Mouse (Mus musculus): ENCODE results near the gene Gnai3. TPM values are rescaled to one million over a fixed set of nuclear protein-coding genes. Genes with fewer than 3 reads are reported as not detected.

Gene Gnai3
- polyA plus RNA-seq, 1 experiment from 2014 or later: 192 TPM

DNA sequence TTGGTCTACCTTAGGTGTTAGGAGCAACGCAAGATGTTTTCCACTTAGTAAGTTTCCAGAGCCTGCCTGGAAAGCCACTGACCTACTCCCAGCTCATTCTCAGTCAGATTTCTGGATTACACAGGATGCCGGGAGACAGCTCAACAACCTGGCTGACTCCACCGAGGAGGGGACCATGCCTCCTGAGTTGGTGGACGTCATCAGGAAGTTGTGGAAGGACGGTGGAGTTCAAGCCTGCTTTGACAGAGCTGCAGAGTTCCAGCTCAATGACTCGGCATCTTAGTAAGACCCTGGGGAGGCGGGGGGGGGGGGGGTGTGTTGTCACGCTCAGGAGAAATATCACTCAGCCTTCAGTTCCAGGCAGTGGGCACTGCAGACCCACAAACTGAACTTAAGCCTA is 49.7 kb downstream of the Gnai3 start:
- Histone ChIP-seq H3K9me3 (ENCODE audit: control insufficient read depth, low read length) (no peaks in the 10 kb centered on the region), H3K27me3 (ENCODE audit: control insufficient read depth, insufficient read depth, low read length) (no peaks in the 10 kb centered on the region), H3K4me3 (ENCODE audit: low read depth, low read length) (no peak overlapping the region), H3K9ac (ENCODE audit: low read length) (no peak overlapping the region), H3K27ac (replicated peaks; ENCODE audit: low read depth, low read length) (no peak overlapping the region), H3K4me1 (ENCODE audit: control insufficient read depth, insufficient read depth, low read length) (no peaks in the 10 kb centered on the region), H3K36me3 (ENCODE audit: control insufficient read depth, insufficient read depth, low read length) (no peaks in the 10 kb centered on the region), H3K4me2 (ENCODE audit: low read depth, severe bottlenecking) (no peak overlapping the region)
- 79% methylated on average over 8 of the region's 8 CpGs for WGBS
- DNase-seq (ENCODE audit: low spot score) (no peak), ATAC-seq (ENCODE audit: insufficient number of reproducible peaks, low FRiP score, low TSS enrichment, low read depth) (no peak)

DNA sequence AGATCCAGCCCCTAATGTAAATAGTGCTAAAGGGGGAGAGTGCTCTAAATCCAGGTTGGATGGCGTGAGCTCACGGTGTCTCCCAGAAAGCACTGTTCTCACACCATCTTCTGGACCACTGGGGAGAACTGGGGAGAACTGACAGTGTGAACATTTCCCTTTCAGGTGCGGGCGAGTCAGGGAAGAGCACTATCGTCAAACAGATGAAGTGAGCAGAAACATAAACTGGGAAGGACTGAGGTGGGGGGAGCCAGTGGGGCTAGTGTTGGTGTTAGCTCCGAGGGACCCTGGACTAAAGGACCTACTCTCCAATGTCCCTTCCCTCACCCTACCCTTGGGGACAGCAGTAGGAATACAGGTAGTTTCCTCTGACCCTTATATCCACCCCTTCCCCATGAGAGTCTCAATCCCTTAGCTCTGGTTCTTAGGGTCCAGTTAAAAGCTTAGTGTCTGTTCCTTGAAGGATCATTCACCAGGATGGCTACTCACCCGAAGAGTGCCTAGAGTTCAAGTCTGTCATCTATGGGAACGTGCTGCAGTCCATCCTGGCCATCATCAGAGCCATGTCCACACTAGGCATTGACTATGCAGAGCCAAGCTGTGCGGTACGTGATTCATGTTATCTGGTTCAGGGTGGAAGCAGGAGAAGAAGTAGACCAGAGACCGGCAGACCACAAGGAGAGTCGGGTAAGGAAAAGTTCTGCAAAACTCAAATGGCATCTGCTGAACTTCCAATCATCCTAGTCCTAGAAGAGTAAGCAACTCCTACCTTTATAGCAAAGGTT is 50.8 kb downstream of the Gnai3 start:
- Histone ChIP-seq H3K4me3 (ENCODE audit: low read depth, low read length) (no peak overlapping the region), H3K9me3 (ENCODE audit: control insufficient read depth, low read length) (no peaks in the 10 kb centered on the region), H3K27me3 (ENCODE audit: control insufficient read depth, insufficient read depth, low read length) (no peaks in the 10 kb centered on the region), H3K4me2 (ENCODE audit: low read depth, severe bottlenecking) (no peak overlapping the region), H3K9ac (ENCODE audit: low read length) (no peak overlapping the region), H3K4me1 (ENCODE audit: control insufficient read depth, insufficient read depth, low read length) (no peaks in the 10 kb centered on the region), H3K36me3 (ENCODE audit: control insufficient read depth, insufficient read depth, low read length) (no peaks in the 10 kb centered on the region), H3K27ac (replicated peaks; ENCODE audit: low read depth, low read length) (no peak overlapping the region)
- WGBS: 96% methylated on average over 12 of the region's 12 CpGs
- no peak for ATAC-seq (ENCODE audit: insufficient number of reproducible peaks, low FRiP score, low TSS enrichment, low read depth)
- no peak for DNase-seq (ENCODE audit: low spot score)

DNA sequence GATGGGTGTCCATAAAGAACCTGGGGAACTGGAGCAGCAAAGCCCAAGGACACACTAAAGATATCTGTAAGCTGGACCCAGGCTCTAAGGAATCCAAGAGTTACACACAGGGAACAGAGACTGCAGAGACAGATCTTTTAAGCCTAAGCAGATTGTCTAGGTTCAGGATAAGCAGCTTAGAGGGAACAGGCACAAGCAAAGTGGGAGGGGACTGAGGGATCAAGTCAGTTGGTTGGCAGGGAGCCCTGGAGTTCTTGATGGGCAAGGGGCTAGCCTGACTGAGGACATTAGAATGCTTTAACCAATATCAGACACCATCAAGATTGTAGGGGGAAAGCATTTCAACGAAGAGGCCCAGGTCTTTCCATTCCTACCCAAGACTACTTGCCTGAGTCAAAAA is 51.8 kb downstream of the Gnai3 start:
- WGBS: 89% methylated on average over 1 of the region's 1 CpGs
- H3K9ac ChIP-seq (ENCODE audit: low read length): no peak overlapping the region
- no peak for DNase-seq (ENCODE audit: low spot score)
- no peaks in the 10 kb centered on the region for H3K27me3 ChIP-seq (ENCODE audit: control insufficient read depth, insufficient read depth, low read length)
- H3K4me1 ChIP-seq (ENCODE audit: control insufficient read depth, insufficient read depth, low read length): no peaks in the 10 kb centered on the region
- ATAC-seq (ENCODE audit: insufficient number of reproducible peaks, low FRiP score, low TSS enrichment, low read depth): no peak
- no peaks in the 10 kb centered on the region for H3K9me3 ChIP-seq (ENCODE audit: control insufficient read depth, low read length)
- no peak overlapping the region for H3K4me2 ChIP-seq (ENCODE audit: low read depth, severe bottlenecking)
- H3K4me3 ChIP-seq (ENCODE audit: low read depth, low read length): no peak overlapping the region
- H3K27ac ChIP-seq (replicated peaks; ENCODE audit: low read depth, low read length): no peak overlapping the region
- no peaks in the 10 kb centered on the region for H3K36me3 ChIP-seq (ENCODE audit: control insufficient read depth, insufficient read depth, low read length)

- H3K4me3 ChIP-seq (ENCODE audit: low read depth, low read length): no peak overlapping the region
- H3K27ac ChIP-seq (replicated peaks; ENCODE audit: low read depth, low read length): no peak overlapping the region
- H3K9me3 ChIP-seq (ENCODE audit: control insufficient read depth, low read length): no peaks in the 10 kb centered on the region
- DNase-seq (ENCODE audit: low spot score) (no peak), ATAC-seq (ENCODE audit: insufficient number of reproducible peaks, low FRiP score, low TSS enrichment, low read depth) (no peak)
- no peaks in the 10 kb centered on the region for H3K27me3 ChIP-seq (ENCODE audit: control insufficient read depth, insufficient read depth, low read length)
- H3K4me2 ChIP-seq (ENCODE audit: low read depth, severe bottlenecking): no peak overlapping the region
- no peaks in the 10 kb centered on the region for H3K4me1 ChIP-seq (ENCODE audit: control insufficient read depth, insufficient read depth, low read length)
- no peaks in the 10 kb centered on the region for H3K36me3 ChIP-seq (ENCODE audit: control insufficient read depth, insufficient read depth, low read length)
- no peak overlapping the region for H3K9ac ChIP-seq (ENCODE audit: low read length)
- WGBS: 68% methylated on average over 6 of the region's 6 CpGs
Measured at GRCm38 (mm10) chr3:108093306-108093705, 52.6 kb downstream of the Gnai3 start.

DNA sequence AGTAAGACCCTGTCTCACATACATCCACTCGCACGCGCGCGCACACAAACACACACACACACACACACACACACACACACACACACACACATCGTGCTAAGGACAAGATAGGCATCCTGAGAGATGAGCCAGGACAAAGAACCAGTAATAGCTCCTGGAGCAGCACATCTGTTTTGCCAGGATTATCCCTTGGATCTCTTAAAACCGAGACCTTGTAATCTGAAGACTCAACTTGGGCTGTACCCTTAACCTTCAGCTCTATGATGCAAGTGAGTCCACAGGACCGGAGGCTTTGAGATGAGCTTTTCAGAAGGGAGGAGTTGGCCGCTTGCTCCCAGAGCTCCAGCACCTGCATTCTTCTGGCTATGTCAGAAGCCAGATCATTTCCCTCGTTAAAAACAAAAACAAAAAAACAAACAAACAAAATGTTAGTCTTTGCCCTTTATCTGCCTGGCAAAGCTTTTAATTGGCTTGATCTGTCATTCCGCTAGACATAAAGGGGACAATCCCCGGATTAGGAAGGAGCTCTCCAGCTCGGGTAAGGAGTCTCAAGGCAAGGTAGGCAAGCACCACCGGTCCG is 53.3 kb downstream of the Gnai3 start, which contains the start of gene Gnat2:
Gene Gnat2, plus strand, starts transcription at position 254 of the 580 bp plus-strand sequence.
- Histone ChIP-seq H3K9ac (ENCODE audit: low read length) (no peak within 1 kb of the TSS), H3K36me3 (ENCODE audit: control insufficient read depth, insufficient read depth, low read length) (no peaks in the 10 kb centered on the region), H3K27ac (replicated peaks; ENCODE audit: low read depth, low read length) (no peak within 1 kb of the TSS), H3K4me1 (ENCODE audit: control insufficient read depth, insufficient read depth, low read length) (no peaks in the 10 kb centered on the region), H3K4me3 (ENCODE audit: low read depth, low read length) (no peak within 1 kb of the TSS), H3K9me3 (ENCODE audit: control insufficient read depth, low read length) (no peaks in the 10 kb centered on the region), H3K4me2 (ENCODE audit: low read depth, severe bottlenecking) (no peak within 1 kb of the TSS), H3K27me3 (ENCODE audit: control insufficient read depth, insufficient read depth, low read length) (no peaks in the 10 kb centered on the region)
- 77% methylated on average over 15 of the region's 15 CpGs for WGBS
- ATAC-seq (ENCODE audit: insufficient number of reproducible peaks, low FRiP score, low TSS enrichment, low read depth) (no peak), DNase-seq (ENCODE audit: low spot score) (no peak)

- Histone ChIP-seq H3K9ac (ENCODE audit: low read length) (no peak overlapping the region), H3K27me3 (ENCODE audit: control insufficient read depth, insufficient read depth, low read length) (no peaks in the 10 kb centered on the region), H3K9me3 (ENCODE audit: control insufficient read depth, low read length) (no peaks in the 10 kb centered on the region), H3K27ac (replicated peaks; ENCODE audit: low read depth, low read length) (no peak overlapping the region), H3K4me1 (ENCODE audit: control insufficient read depth, insufficient read depth, low read length) (no peaks in the 10 kb centered on the region), H3K4me2 (ENCODE audit: low read depth, severe bottlenecking) (no peak overlapping the region), H3K4me3 (ENCODE audit: low read depth, low read length) (no peak overlapping the region), H3K36me3 (ENCODE audit: control insufficient read depth, insufficient read depth, low read length) (no peaks in the 10 kb centered on the region)
- 71% methylated on average over 6 of the region's 6 CpGs for WGBS
- no peak for DNase-seq (ENCODE audit: low spot score)
- ATAC-seq (ENCODE audit: insufficient number of reproducible peaks, low FRiP score, low TSS enrichment, low read depth): no peak
Measured at GRCm38 (mm10) chr3:108092030-108092429, 53.9 kb downstream of the Gnai3 start.

- no peak overlapping the region for H3K4me3 ChIP-seq (ENCODE audit: low read depth, low read length)
- H3K4me1 ChIP-seq (ENCODE audit: control insufficient read depth, insufficient read depth, low read length): no peaks in the 10 kb centered on the region
- 80% methylated on average over 2 of the region's 2 CpGs for WGBS
- ATAC-seq (ENCODE audit: insufficient number of reproducible peaks, low FRiP score, low TSS enrichment, low read depth) (no peak), DNase-seq (ENCODE audit: low spot score) (no peak)
- no peak overlapping the region for H3K9ac ChIP-seq (ENCODE audit: low read length)
- no peak overlapping the region for H3K27ac ChIP-seq (replicated peaks; ENCODE audit: low read depth, low read length)
- no peak overlapping the region for H3K4me2 ChIP-seq (ENCODE audit: low read depth, severe bottlenecking)
- H3K36me3 ChIP-seq (ENCODE audit: control insufficient read depth, insufficient read depth, low read length): no peaks in the 10 kb centered on the region
- H3K27me3 ChIP-seq (ENCODE audit: control insufficient read depth, insufficient read depth, low read length): no peaks in the 10 kb centered on the region
- no peaks in the 10 kb centered on the region for H3K9me3 ChIP-seq (ENCODE audit: control insufficient read depth, low read length)
Measured at GRCm38 (mm10) chr3:108090561-108090960, 55.4 kb downstream of the Gnai3 start.

DNA sequence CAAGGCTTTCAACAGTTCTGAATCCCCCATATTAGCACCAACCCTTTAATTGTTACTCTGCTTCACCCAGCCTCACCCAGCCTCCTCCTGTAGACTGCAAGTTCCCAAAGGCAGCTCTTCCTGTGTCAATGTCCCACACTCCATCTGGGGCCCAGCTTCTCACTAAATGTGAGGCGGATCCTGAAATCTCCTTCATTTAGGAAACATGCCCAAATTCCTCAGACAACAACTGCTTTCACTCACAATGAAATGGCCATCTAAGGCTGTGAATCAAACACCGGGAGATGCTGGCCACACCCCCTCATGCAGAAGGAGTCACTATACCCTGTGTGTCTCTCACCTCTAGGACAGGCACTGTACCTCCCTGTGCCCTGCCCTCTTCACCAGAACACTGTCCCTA is 56.0 kb downstream of the Gnai3 start:
- 28% methylated on average over 2 of the region's 2 CpGs for WGBS
- Histone ChIP-seq H3K4me1 (ENCODE audit: control insufficient read depth, insufficient read depth, low read length) (no peaks in the 10 kb centered on the region; the same call in 1 of the 2 replicates), H3K9me3 (ENCODE audit: control insufficient read depth, low read length) (no peaks in the 10 kb centered on the region)

More for the DNA sequence above, 56.0 kb downstream of the Gnai3 start:
- H3K27me3 ChIP-seq (ENCODE audit: control insufficient read depth, insufficient read depth, low read length): no peaks in the 10 kb centered on the region
- H3K36me3 ChIP-seq (ENCODE audit: control insufficient read depth, insufficient read depth, low read length): no peaks in the 10 kb centered on the region
- no peak overlapping the region for H3K9ac ChIP-seq (ENCODE audit: low read length)
- H3K27ac ChIP-seq (replicated peaks; ENCODE audit: low read depth, low read length): no peak overlapping the region
- DNase-seq (ENCODE audit: low spot score): no peak
- no peak overlapping the region for H3K4me2 ChIP-seq (ENCODE audit: low read depth, severe bottlenecking)
- H3K4me3 ChIP-seq (ENCODE audit: low read depth, low read length): no peak overlapping the region
- ATAC-seq (ENCODE audit: insufficient number of reproducible peaks, low FRiP score, low TSS enrichment, low read depth): no peak

Data from limb, embryonic 11.5 days (tissue).